Comparison of ENCODE assay signal across 8 mouse cellular contexts in the genomic region with DNA sequence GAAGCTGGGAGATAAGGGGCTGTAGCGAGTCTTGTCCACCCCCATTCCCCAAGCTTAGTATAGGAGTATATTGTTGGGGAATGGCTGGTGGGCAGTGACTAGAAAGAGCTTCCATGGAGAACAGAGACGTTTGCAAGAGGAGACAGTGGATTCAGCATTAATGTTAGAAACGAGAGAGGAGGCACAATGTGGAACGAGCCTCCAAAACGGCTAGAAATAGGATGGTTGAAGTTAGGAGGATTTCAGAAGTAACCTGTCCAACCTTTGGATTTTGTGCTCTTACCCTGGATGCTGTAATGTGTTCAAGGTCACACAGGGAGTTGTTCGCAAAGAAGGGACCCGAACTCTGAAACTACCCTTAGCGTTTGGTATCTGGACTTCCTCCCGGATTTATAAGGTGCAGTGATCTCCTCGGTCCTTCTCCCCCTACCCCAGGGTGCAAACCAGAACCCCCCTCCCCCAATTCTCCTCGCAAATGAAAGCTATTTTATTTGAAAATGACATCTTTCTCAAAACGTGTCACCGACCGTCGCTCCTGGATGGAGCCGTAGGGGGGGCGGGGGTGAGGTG. TPM values are rescaled to one million over a fixed set of nuclear protein-coding genes. Genes with fewer than 3 reads are reported as not detected.
DNase-seq lines count a peak whose midpoint lies in the region; ATAC-seq and TF ChIP-seq lines count a peak whose summit lies in the region.

No protein-coding gene starts in this region.

- DNase-seq in cerebellum, adult 2 months, result no peak
- no peak for DNase-seq in cerebellum, postnatal 36 days
- DNase-seq in lung, postnatal 0 days (ENCODE audit: low spot score), result no peak
- no peak for DNase-seq in lung, postnatal 25 days (ENCODE audit: low spot score)
- DNase-seq in right cerebral cortex, postnatal 10 days (ENCODE audit: low spot score in 2 of 2), result no peak
- no peak for DNase-seq in ovary, postnatal 14 days (ENCODE audit: low spot score)

- no peaks in the 10 kb centered on the region for H3K9me3 ChIP-seq in lung, postnatal 0 days (ENCODE audit: low read length)
- no peaks in the 10 kb centered on the region for H3K9me3 ChIP-seq in intestine, embryonic 15.5 days
- H3K9me3 ChIP-seq in neural tube, embryonic 13.5 days, result no peaks in the 10 kb centered on the region

- no peak for TF ChIP-seq POLR2A in cerebellum, adult 2 months (IDR thresholded peaks at IDR 0.05; ENCODE audit: borderline replicate concordance, insufficient read depth, low read length)

- H3K27ac ChIP-seq in cerebellum, adult 2 months (ENCODE audit: insufficient read depth, low read length), result peak overlapping the region; percentile 66
- peak overlapping the region; percentile 98 for H3K27ac ChIP-seq in lung, postnatal 0 days (ENCODE audit: low read length)
- H3K27ac ChIP-seq in intestine, embryonic 15.5 days, result peak overlapping the region; percentile 95
- H3K27ac ChIP-seq in neural tube, embryonic 13.5 days (replicated peaks), result peak overlapping the region; percentile 99

- peak overlapping the region; percentile 91 for H3K4me2 ChIP-seq in lung, postnatal 0 days (replicated peaks; ENCODE audit: low read depth, low read length)
- peak overlapping the region; percentile 86 for H3K4me2 ChIP-seq in intestine, embryonic 15.5 days (replicated peaks)
- peak overlapping the region; percentile 96 for H3K4me2 ChIP-seq in neural tube, embryonic 13.5 days

- H3K4me1 ChIP-seq in cerebellum, adult 2 months (ENCODE audit: control insufficient read depth, insufficient read depth, low read length), result peaks cover 25% of the 10 kb centered on the region
- H3K4me1 ChIP-seq in lung, postnatal 0 days (ENCODE audit: insufficient read depth, low read depth, low read length), result peaks cover 36% of the 10 kb centered on the region
- H3K4me1 ChIP-seq in intestine, embryonic 15.5 days (replicated peaks), result peaks cover 48% of the 10 kb centered on the region
- peaks cover 70% of the 10 kb centered on the region for H3K4me1 ChIP-seq in neural tube, embryonic 13.5 days (replicated peaks)

- no peak for ATAC-seq in lung, postnatal 0 days
- ATAC-seq in intestine, embryonic 15.5 days, result no peak; the same call in 1 of the 2 replicates
- 0 out of 2 replicates have a peak, but pooled peaks have one; percentile 1 for ATAC-seq in neural tube, embryonic 13.5 days (ENCODE audit: low read depth)

- no peak for TF ChIP-seq CTCF in cerebellum, adult 2 months (IDR thresholded peaks at IDR 0.05; ENCODE audit: borderline replicate concordance, insufficient read depth, low read depth, low read length)
- TF ChIP-seq CTCF in lung, postnatal 0 days (IDR thresholded peaks at IDR 0.05), result no peak

- no peaks in the 10 kb centered on the region for H3K36me3 ChIP-seq in lung, postnatal 0 days (ENCODE audit: insufficient read depth, low read length)
- H3K36me3 ChIP-seq in intestine, embryonic 15.5 days, result no peaks in the 10 kb centered on the region
- H3K36me3 ChIP-seq in neural tube, embryonic 13.5 days, result no peaks in the 10 kb centered on the region

- 2% methylated on average over 17 of the region's 17 CpGs for WGBS in cerebellum, adult 2 months
- 0% methylated on average over 17 of the region's 17 CpGs for WGBS in lung, postnatal 0 days
- WGBS in intestine, embryonic 15.5 days, result under 1% methylated on average over 17 of the region's 17 CpGs
- under 1% methylated on average over 17 of the region's 17 CpGs for WGBS in neural tube, embryonic 13.5 days

- no peaks in the 10 kb centered on the region for H3K27me3 ChIP-seq in cerebellum, adult 2 months (ENCODE audit: control insufficient read depth, insufficient read depth, low read length)
- no peaks in the 10 kb centered on the region for H3K27me3 ChIP-seq in lung, postnatal 0 days (replicated peaks; ENCODE audit: insufficient read depth, low read length)
- H3K27me3 ChIP-seq in intestine, embryonic 15.5 days (replicated peaks), result no peaks in the 10 kb centered on the region
- no peaks in the 10 kb centered on the region for H3K27me3 ChIP-seq in neural tube, embryonic 13.5 days

- H3K4me3 ChIP-seq in cerebellum, adult 2 months (replicated peaks; ENCODE audit: insufficient read depth, low read depth, low read length), result peak overlapping the region; percentile 80
- peak overlapping the region; percentile 99 for H3K4me3 ChIP-seq in lung, postnatal 0 days (ENCODE audit: low read depth, low read length)
- H3K4me3 ChIP-seq in intestine, embryonic 15.5 days (replicated peaks), result peak overlapping the region; percentile 92
- peak overlapping the region; percentile 94 for H3K4me3 ChIP-seq in neural tube, embryonic 13.5 days

- H3K9ac ChIP-seq in lung, postnatal 0 days (replicated peaks; ENCODE audit: low read depth), result peak overlapping the region; percentile 95
- peak overlapping the region; percentile 98 for H3K9ac ChIP-seq in intestine, embryonic 15.5 days
- H3K9ac ChIP-seq in neural tube, embryonic 13.5 days, result peak overlapping the region; percentile 99

- TF ChIP-seq EP300 in lung, postnatal 0 days (IDR thresholded peaks at IDR 0.05), result no peak

RNA-seq across cellular contexts. Expression of a gene that starts 0.7 kb away (rescaled TPM):
- 439 and 447 TPM in 2 replicates for polyA plus RNA-seq in cerebellum, adult 2 months (2012; rRNA removed)
- 38.1 and 40.5 TPM in 2 replicates for polyA plus RNA-seq in lung, postnatal 0 days (2015; fragmentation: Nextera tagmentation; extraction: Ambion mirVana)
- polyA plus RNA-seq in intestine, embryonic 15.5 days (2015; fragmentation: Nextera tagmentation; extraction: Ambion mirVana), result 42.7 and 45.5 TPM in 2 replicates
- polyA plus RNA-seq in neural tube, embryonic 13.5 days (2015; fragmentation: Nextera tagmentation; extraction: Ambion mirVana), result 89.5 and 94.4 TPM in 2 replicates

RNA-seq across cellular contexts. Expression of a gene that starts 11.9 kb away (rescaled TPM):
- polyA plus RNA-seq in cerebellum, adult 2 months (2012; rRNA removed), result 105 and 108 TPM in 2 replicates
- polyA plus RNA-seq in lung, postnatal 0 days (2015; fragmentation: Nextera tagmentation; extraction: Ambion mirVana), result 19.9 and 20.6 TPM in 2 replicates
- 39.6 and 42.5 TPM in 2 replicates for polyA plus RNA-seq in intestine, embryonic 15.5 days (2015; fragmentation: Nextera tagmentation; extraction: Ambion mirVana)
- polyA plus RNA-seq in neural tube, embryonic 13.5 days (2015; fragmentation: Nextera tagmentation; extraction: Ambion mirVana), result 62.3 and 69.1 TPM in 2 replicates

RNA-seq across cellular contexts. Expression of a gene that starts 34.0 kb away (rescaled TPM):
- polyA plus RNA-seq in cerebellum, adult 2 months (2012; rRNA removed), result 144 and 167 TPM in 2 replicates
- 6.9 and 8.9 TPM in 2 replicates for polyA plus RNA-seq in lung, postnatal 0 days (2015; fragmentation: Nextera tagmentation; extraction: Ambion mirVana)
- 2.6 and 2.7 TPM in 2 replicates for polyA plus RNA-seq in intestine, embryonic 15.5 days (2015; fragmentation: Nextera tagmentation; extraction: Ambion mirVana)
- 3.4 and 3.6 TPM in 2 replicates for polyA plus RNA-seq in neural tube, embryonic 13.5 days (2015; fragmentation: Nextera tagmentation; extraction: Ambion mirVana)

RNA-seq across cellular contexts. Expression of a gene that starts 40.1 kb away (rescaled TPM):
- polyA plus RNA-seq in cerebellum, adult 2 months (2012; rRNA removed), result not detected in 2 replicates
- polyA plus RNA-seq in lung, postnatal 0 days (2015; fragmentation: Nextera tagmentation; extraction: Ambion mirVana), result 0.19 TPM in 1 of 2 replicates, not detected in the other
- polyA plus RNA-seq in intestine, embryonic 15.5 days (2015; fragmentation: Nextera tagmentation; extraction: Ambion mirVana), result not detected in 2 replicates
- not detected in 2 replicates for polyA plus RNA-seq in neural tube, embryonic 13.5 days (2015; fragmentation: Nextera tagmentation; extraction: Ambion mirVana)

RNA-seq across cellular contexts. Expression of a gene that starts 54.2 kb away (rescaled TPM):
- 99.1 and 103 TPM in 2 replicates for polyA plus RNA-seq in cerebellum, adult 2 months (2012; rRNA removed)
- polyA plus RNA-seq in lung, postnatal 0 days (2015; fragmentation: Nextera tagmentation; extraction: Ambion mirVana), result 16.3 and 21.3 TPM in 2 replicates
- polyA plus RNA-seq in intestine, embryonic 15.5 days (2015; fragmentation: Nextera tagmentation; extraction: Ambion mirVana), result 18.9 and 19.7 TPM in 2 replicates
- 31.5 and 33.2 TPM in 2 replicates for polyA plus RNA-seq in neural tube, embryonic 13.5 days (2015; fragmentation: Nextera tagmentation; extraction: Ambion mirVana)

Comparison
In these comparisons a context has a peak if more than half of its experiments do, and no peak if none do; other contexts are left out.
1. RNA of a gene that starts 34.0 kb away (polyA plus RNA-seq): 144 to 167 TPM in cerebellum, adult 2 months; 6.9 to 8.9 TPM in lung, postnatal 0 days, 3.4 to 3.6 TPM in neural tube, embryonic 13.5 days and 2.6 to 2.7 TPM in intestine, embryonic 15.5 days; every median in the first group is over 10 times any median in the second.
2. Peak in every context shown above with its lines, with median percentiles within 50 percentile points of each other: H3K27ac ChIP-seq, H3K4me3 ChIP-seq, H3K4me2 ChIP-seq and H3K9ac ChIP-seq.